Mouse (Mus musculus): ENCODE data around the gene Lcn9. TPM values are rescaled to one million over a fixed set of nuclear protein-coding genes. Genes with fewer than 3 reads are reported as not detected.

The Lcn9 gene
- polyA plus RNA-seq, 1 experiment from 2014 or later, result not detected

GRCm38 (mm10) chr2:25836291-25836690 lies 13.3 kb downstream of the Lcn9 start:
- H3K9me3 ChIP-seq (replicated peaks; ENCODE audit: control insufficient read depth, low read length), result no peaks in the 10 kb centered on the region
- H3K36me3 ChIP-seq (ENCODE audit: control insufficient read depth, insufficient read depth), result no peaks in the 10 kb centered on the region
- 42% methylated on average over 5 of the region's 5 CpGs for WGBS
- no peak overlapping the region for H3K4me3 ChIP-seq (ENCODE audit: low read length)
- no peak overlapping the region for H3K9ac ChIP-seq (ENCODE audit: low read length)
- H3K27me3 ChIP-seq (ENCODE audit: control insufficient read depth, insufficient read depth, low read length), result peaks cover 7% of the 10 kb centered on the region; the same call in 1 of the 2 replicates
- H3K27ac ChIP-seq (ENCODE audit: low read length), result no peak overlapping the region
- peak; percentile 41; the same call in 1 of the 2 replicates for ATAC-seq (replicated peaks; ENCODE audit: extremely low read depth, insufficient read depth, low FRiP score)
- no peaks in the 10 kb centered on the region for H3K4me1 ChIP-seq (ENCODE audit: control insufficient read depth, insufficient read depth, low read length)
- H3K4me2 ChIP-seq (ENCODE audit: low read depth, low read length), result no peak overlapping the region

DNA sequence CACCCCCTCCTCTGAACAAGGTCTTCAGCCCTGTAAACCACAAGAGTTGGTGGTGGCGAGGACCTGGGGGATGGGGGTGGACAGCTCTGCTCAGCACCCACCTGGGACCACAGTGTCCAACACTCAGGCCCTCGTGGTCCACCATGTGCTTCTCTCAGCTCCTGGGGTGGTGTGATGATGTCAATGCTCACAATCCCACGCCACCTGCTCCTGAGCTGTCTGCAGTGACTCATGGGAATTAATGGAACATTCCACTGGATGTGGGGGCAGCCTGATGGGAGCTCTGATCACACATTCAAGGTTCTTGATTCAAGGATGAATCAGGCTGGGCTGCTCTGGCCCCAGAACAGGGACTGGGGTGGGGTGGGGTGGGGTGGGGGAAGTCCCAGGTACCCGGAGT lies 19.2 kb downstream of the Lcn9 start:
- Histone ChIP-seq H3K4me1 (ENCODE audit: control insufficient read depth, insufficient read depth, low read length) (no peaks in the 10 kb centered on the region), H3K9me3 (replicated peaks; ENCODE audit: control insufficient read depth, low read length) (no peaks in the 10 kb centered on the region), H3K36me3 (ENCODE audit: control insufficient read depth, insufficient read depth) (no peaks in the 10 kb centered on the region), H3K27me3 (ENCODE audit: control insufficient read depth, insufficient read depth, low read length) (no peaks in the 10 kb centered on the region), H3K4me2 (ENCODE audit: low read depth, low read length) (no peak overlapping the region), H3K9ac (ENCODE audit: low read length) (no peak overlapping the region), H3K27ac (ENCODE audit: low read length) (no peak overlapping the region), H3K4me3 (ENCODE audit: low read length) (no peak overlapping the region)
- 65% methylated on average over 4 of the region's 4 CpGs for WGBS
- no peak for ATAC-seq (replicated peaks; ENCODE audit: extremely low read depth, insufficient read depth, low FRiP score)

- H3K4me3 ChIP-seq (ENCODE audit: low read length), result no peak overlapping the region
- no peak overlapping the region for H3K9ac ChIP-seq (ENCODE audit: low read length)
- WGBS, result 58% methylated on average over 1 of the region's 1 CpGs
- H3K4me2 ChIP-seq (ENCODE audit: low read depth, low read length), result no peak overlapping the region
- H3K27me3 ChIP-seq (ENCODE audit: control insufficient read depth, insufficient read depth, low read length), result no peaks in the 10 kb centered on the region
- H3K27ac ChIP-seq (ENCODE audit: low read length), result no peak overlapping the region
- no peaks in the 10 kb centered on the region for H3K9me3 ChIP-seq (replicated peaks; ENCODE audit: control insufficient read depth, low read length)
- no peaks in the 10 kb centered on the region for H3K4me1 ChIP-seq (ENCODE audit: control insufficient read depth, insufficient read depth, low read length)
- ATAC-seq (replicated peaks; ENCODE audit: extremely low read depth, insufficient read depth, low FRiP score), result no peak
- no peaks in the 10 kb centered on the region for H3K36me3 ChIP-seq (ENCODE audit: control insufficient read depth, insufficient read depth)
Observed at GRCm38 (mm10) chr2:25842758-25843157, 19.8 kb downstream of the Lcn9 start.

DNA sequence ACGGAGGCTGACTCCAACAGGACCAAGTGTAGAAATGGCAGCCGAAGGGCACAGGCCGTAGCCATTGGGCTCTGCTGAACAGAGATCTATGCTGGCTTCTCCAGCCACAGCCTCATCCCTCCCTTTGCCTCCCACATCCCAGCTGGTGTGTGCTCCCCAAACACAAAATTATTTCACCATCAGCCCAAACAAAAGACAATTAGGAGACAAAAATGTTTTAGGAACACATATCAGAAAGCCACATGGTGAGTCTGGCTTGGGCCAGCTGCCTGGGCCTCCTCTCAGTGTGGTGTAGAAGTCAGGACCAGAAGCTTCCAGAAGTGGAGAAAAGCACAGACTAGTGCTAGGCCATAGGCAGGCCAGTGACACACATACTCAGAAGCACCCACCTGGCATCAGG lies 21.1 kb downstream of the Lcn9 start:
- Histone ChIP-seq H3K27me3 (ENCODE audit: control insufficient read depth, insufficient read depth, low read length) (no peaks in the 10 kb centered on the region), H3K9ac (ENCODE audit: low read length) (no peak overlapping the region), H3K27ac (ENCODE audit: low read length) (no peak overlapping the region), H3K4me3 (ENCODE audit: low read length) (no peak overlapping the region), H3K4me1 (ENCODE audit: control insufficient read depth, insufficient read depth, low read length) (no peaks in the 10 kb centered on the region), H3K9me3 (replicated peaks; ENCODE audit: control insufficient read depth, low read length) (no peaks in the 10 kb centered on the region), H3K36me3 (ENCODE audit: control insufficient read depth, insufficient read depth) (no peaks in the 10 kb centered on the region), H3K4me2 (ENCODE audit: low read depth, low read length) (no peak overlapping the region)
- ATAC-seq (replicated peaks; ENCODE audit: extremely low read depth, insufficient read depth, low FRiP score), result no peak
- WGBS, result 73% methylated on average over 3 of the region's 3 CpGs

- no peaks in the 10 kb centered on the region for H3K4me1 ChIP-seq (ENCODE audit: control insufficient read depth, insufficient read depth, low read length)
- no peak overlapping the region for H3K4me2 ChIP-seq (ENCODE audit: low read depth, low read length)
- no peaks in the 10 kb centered on the region for H3K36me3 ChIP-seq (ENCODE audit: control insufficient read depth, insufficient read depth)
- ATAC-seq (replicated peaks; ENCODE audit: extremely low read depth, insufficient read depth, low FRiP score), result no peak
- no peaks in the 10 kb centered on the region for H3K27me3 ChIP-seq (ENCODE audit: control insufficient read depth, insufficient read depth, low read length)
- no peak overlapping the region for H3K4me3 ChIP-seq (ENCODE audit: low read length)
- H3K9me3 ChIP-seq (replicated peaks; ENCODE audit: control insufficient read depth, low read length), result no peaks in the 10 kb centered on the region
- no peak overlapping the region for H3K27ac ChIP-seq (ENCODE audit: low read length)
- no peak overlapping the region for H3K9ac ChIP-seq (ENCODE audit: low read length)
- WGBS, result 78% methylated on average over 8 of the region's 8 CpGs
Observed at GRCm38 (mm10) chr2:25846516-25846915, 23.6 kb downstream of the Lcn9 start.

GRCm38 (mm10) chr2:25847226-25847625 lies 24.3 kb downstream of the Lcn9 start, which contains the start of gene Sohlh1:
Gene Sohlh1, minus strand, starts transcription at chr2:25847248.
- no peak for ATAC-seq (replicated peaks; ENCODE audit: extremely low read depth, insufficient read depth, low FRiP score)
- Histone ChIP-seq H3K9ac (ENCODE audit: low read length) (no peak within 1 kb of the TSS), H3K4me2 (ENCODE audit: low read depth, low read length) (no peak within 1 kb of the TSS), H3K9me3 (replicated peaks; ENCODE audit: control insufficient read depth, low read length) (no peaks in the 10 kb centered on the region), H3K4me1 (ENCODE audit: control insufficient read depth, insufficient read depth, low read length) (no peaks in the 10 kb centered on the region), H3K36me3 (ENCODE audit: control insufficient read depth, insufficient read depth) (no peaks in the 10 kb centered on the region), H3K27ac (ENCODE audit: low read length) (no peak within 1 kb of the TSS), H3K27me3 (ENCODE audit: control insufficient read depth, insufficient read depth, low read length) (no peaks in the 10 kb centered on the region), H3K4me3 (ENCODE audit: low read length) (no peak within 1 kb of the TSS)
- 78% methylated on average over 16 of the region's 16 CpGs for WGBS

GRCm38 (mm10) chr2:25850330-25850729 lies 27.4 kb downstream of the Lcn9 start:
- no peak overlapping the region for H3K4me3 ChIP-seq (ENCODE audit: low read length)
- no peak overlapping the region for H3K9ac ChIP-seq (ENCODE audit: low read length)
- no peaks in the 10 kb centered on the region for H3K27me3 ChIP-seq (ENCODE audit: control insufficient read depth, insufficient read depth, low read length)
- no peak overlapping the region for H3K4me2 ChIP-seq (ENCODE audit: low read depth, low read length)
- WGBS, result 15% methylated on average over 4 of the region's 4 CpGs
- no peaks in the 10 kb centered on the region for H3K9me3 ChIP-seq (replicated peaks; ENCODE audit: control insufficient read depth, low read length)
- H3K36me3 ChIP-seq (ENCODE audit: control insufficient read depth, insufficient read depth), result no peaks in the 10 kb centered on the region
- H3K27ac ChIP-seq (ENCODE audit: low read length), result no peak overlapping the region
- no peak for ATAC-seq (replicated peaks; ENCODE audit: extremely low read depth, insufficient read depth, low FRiP score)
- H3K4me1 ChIP-seq (ENCODE audit: control insufficient read depth, insufficient read depth, low read length), result 0 out of 2 replicates have a peak, but pooled peaks cover 3% of the 10 kb centered on the region

DNA sequence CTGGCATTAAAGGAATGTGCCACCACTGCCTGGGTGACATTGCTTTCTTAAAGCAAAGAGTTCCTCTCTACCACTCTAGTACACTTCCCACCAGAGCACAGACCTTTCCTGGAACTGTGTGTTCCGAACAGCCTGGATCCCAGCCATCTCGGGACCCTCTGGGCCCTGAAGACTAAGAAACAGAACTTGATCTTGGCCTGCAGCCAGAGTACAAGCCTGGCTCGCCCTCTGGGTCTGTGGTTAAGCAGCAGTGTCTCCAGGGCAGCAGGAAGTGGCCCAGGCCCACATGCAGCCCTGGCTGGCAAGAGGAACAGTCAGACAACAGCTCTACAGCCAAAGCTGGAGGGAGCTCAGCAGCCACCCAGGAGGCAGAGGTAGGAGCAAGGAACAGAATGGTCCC lies 29.7 kb downstream of the Lcn9 start:
- Histone ChIP-seq H3K4me1 (ENCODE audit: control insufficient read depth, insufficient read depth, low read length) (0 out of 2 replicates have a peak, but pooled peaks cover 3% of the 10 kb centered on the region), H3K9me3 (replicated peaks; ENCODE audit: control insufficient read depth, low read length) (no peaks in the 10 kb centered on the region), H3K9ac (ENCODE audit: low read length) (no peak overlapping the region), H3K4me2 (ENCODE audit: low read depth, low read length) (no peak overlapping the region), H3K27ac (ENCODE audit: low read length) (no peak overlapping the region), H3K27me3 (ENCODE audit: control insufficient read depth, insufficient read depth, low read length) (no peaks in the 10 kb centered on the region), H3K4me3 (ENCODE audit: low read length) (no peak overlapping the region), H3K36me3 (ENCODE audit: control insufficient read depth, insufficient read depth) (no peaks in the 10 kb centered on the region)
- WGBS, result 22% methylated on average over 3 of the region's 3 CpGs
- no peak; the same call in 1 of the 2 replicates for ATAC-seq (replicated peaks; ENCODE audit: extremely low read depth, insufficient read depth, low FRiP score)

GRCm38 (mm10) chr2:25853998-25854397 lies 31.0 kb downstream of the Lcn9 start:
- no peak for ATAC-seq (replicated peaks; ENCODE audit: extremely low read depth, insufficient read depth, low FRiP score)
- no peaks in the 10 kb centered on the region for H3K36me3 ChIP-seq (ENCODE audit: control insufficient read depth, insufficient read depth)
- no peak overlapping the region for H3K27ac ChIP-seq (ENCODE audit: low read length)
- no peaks in the 10 kb centered on the region for H3K27me3 ChIP-seq (ENCODE audit: control insufficient read depth, insufficient read depth, low read length)
- H3K4me3 ChIP-seq (ENCODE audit: low read length), result no peak overlapping the region
- no peaks in the 10 kb centered on the region for H3K9me3 ChIP-seq (replicated peaks; ENCODE audit: control insufficient read depth, low read length)
- 72% methylated on average over 5 of the region's 5 CpGs for WGBS
- H3K4me2 ChIP-seq (ENCODE audit: low read depth, low read length), result no peak overlapping the region
- H3K9ac ChIP-seq (ENCODE audit: low read length), result no peak overlapping the region
- 0 out of 2 replicates have a peak, but pooled peaks cover 3% of the 10 kb centered on the region for H3K4me1 ChIP-seq (ENCODE audit: control insufficient read depth, insufficient read depth, low read length)
